Mouse (Mus musculus): ENCODE measurements around the gene Gm28035.

Gm28035 gene

GRCm38 (mm10) chr2:30299525-30299924, 59.2 kb downstream of the Gm28035 start:
- DNase-seq (ENCODE audit: low read depth, low spot score) = no peak

GRCm38 (mm10) chr2:30299966-30300365, 59.6 kb downstream of the Gm28035 start:
- DNase-seq (ENCODE audit: low read depth, low spot score) = no peak

- DNase-seq (ENCODE audit: low read depth, low spot score) = no peak
Observed at GRCm38 (mm10) chr2:30306087-30306486, 65.7 kb downstream of the Gm28035 start.

- DNase-seq (ENCODE audit: low read depth, low spot score) = no peak
Observed at GRCm38 (mm10) chr2:30309351-30309750, 69.0 kb downstream of the Gm28035 start.

GRCm38 (mm10) chr2:30311481-30311880, 71.1 kb downstream of the Gm28035 start:
- no peak for DNase-seq (ENCODE audit: low read depth, low spot score)

GRCm38 (mm10) chr2:30316136-30316535, 75.8 kb downstream of the Gm28035 start:
- peak; percentile 4 for DNase-seq (ENCODE audit: low read depth, low spot score)

GRCm38 (mm10) chr2:30316955-30317354, 76.6 kb downstream of the Gm28035 start:
- no peak for DNase-seq (ENCODE audit: low read depth, low spot score)

GRCm38 (mm10) chr2:30319260-30319659, 78.9 kb downstream of the Gm28035 start:
- DNase-seq (ENCODE audit: low read depth, low spot score) = no peak

GRCm38 (mm10) chr2:30323111-30323510, 82.7 kb downstream of the Gm28035 start:
- DNase-seq (ENCODE audit: low read depth, low spot score) = no peak

GRCm38 (mm10) chr2:30325296-30325695, 84.9 kb downstream of the Gm28035 start:
- no peak for DNase-seq (ENCODE audit: low read depth, low spot score)

GRCm38 (mm10) chr2:30327276-30327675, 86.9 kb downstream of the Gm28035 start:
- DNase-seq (ENCODE audit: low read depth, low spot score) = no peak

- no peak for DNase-seq (ENCODE audit: low read depth, low spot score)
Observed at GRCm38 (mm10) chr2:30328791-30329190, 88.4 kb downstream of the Gm28035 start.
